Mouse (Mus musculus) embryonic facial prominence, embryonic 10.5 days (tissue): Measurements from ENCODE around the gene Pbx3. TPM values are rescaled to one million over a fixed set of nuclear protein-coding genes. Genes with fewer than 3 reads are reported as not detected.

Source experiments
- DNase-seq: peaks from one replicate; pipeline ENCODE4 v3.0.0-alpha.2; 2017; ENCODE audit warnings: low spot score
- H3K27ac ChIP-seq: fragments of 300-500 bp; sonication (generic); replicated peaks from 2 replicates; pipeline ENCODE4 v1.5.1; 2016; ENCODE audit warnings: mild to moderate bottlenecking
- H3K27me3 ChIP-seq: fragments of 300-500 bp; sonication (generic); replicated peaks from 2 replicates; pipeline ENCODE4 v1.6.1; 2016; ENCODE audit warnings: low read depth, mild to moderate bottlenecking; ENCODE audit not compliant: poor library complexity, severe bottlenecking
- H3K36me3 ChIP-seq: fragments of 300-500 bp; sonication (generic); replicated peaks from 2 replicates; pipeline ENCODE4 v1.6.1; 2016; ENCODE audit warnings: mild to moderate bottlenecking, moderate library complexity
- H3K4me1 ChIP-seq: fragments of 300-500 bp; sonication (generic); 2 replicates; pipeline ENCODE4 v1.6.1; 2016
- H3K4me3 ChIP-seq: fragments of 300-500 bp; sonication (generic); 2 replicates; pipeline ENCODE4 v1.5.1; 2016; ENCODE audit warnings: mild to moderate bottlenecking, moderate library complexity
- H3K9me3 ChIP-seq: fragments of 300-500 bp; sonication (generic); 2 replicates; pipeline ENCODE4 v1.6.1; 2016; ENCODE audit warnings: mild to moderate bottlenecking
- WGBS: fragments of 180-500 bp; shearing (Covaris S2); methylation state at CpG from one replicate; pipeline ENCODE4 v1.1.7; 2016; 5-methylcytosine and 5-hydroxymethylcytosine counted together
- polyA plus RNA-seq: library from polyadenylated mRNA; unstranded; fragments of >200 nt; fragmentation: Nextera tagmentation; extraction: Ambion mirVana; gene quantifications from 2 replicates; pipeline ENCODE4 v1.2.1, GENCODE M21; 2016

Pbx3 gene
- polyA plus RNA-seq: 36.7 and 38.9 TPM in 2 replicates

GRCm38 (mm10) chr2:34372305-34373301 is at the start of gene Pbx3:
TSS of gene Pbx3 (minus strand) at chr2:34373142.
- H3K36me3 ChIP-seq: no peaks in the 10 kb centered on the region
- peak within 1 kb of the TSS; percentile 86 for H3K4me3 ChIP-seq
- peak within 1 kb of the TSS; percentile 96 for H3K27ac ChIP-seq
- H3K9me3 ChIP-seq: no peaks in the 10 kb centered on the region
- peak; percentile 99 for DNase-seq
- 0 out of 2 replicates have a peak, but pooled peaks cover 7% of the 10 kb centered on the region for H3K27me3 ChIP-seq
- H3K4me1 ChIP-seq: peaks cover 42% of the 10 kb centered on the region
- under 1% methylated on average over 100 of the region's 102 CpGs for WGBS

DNA sequence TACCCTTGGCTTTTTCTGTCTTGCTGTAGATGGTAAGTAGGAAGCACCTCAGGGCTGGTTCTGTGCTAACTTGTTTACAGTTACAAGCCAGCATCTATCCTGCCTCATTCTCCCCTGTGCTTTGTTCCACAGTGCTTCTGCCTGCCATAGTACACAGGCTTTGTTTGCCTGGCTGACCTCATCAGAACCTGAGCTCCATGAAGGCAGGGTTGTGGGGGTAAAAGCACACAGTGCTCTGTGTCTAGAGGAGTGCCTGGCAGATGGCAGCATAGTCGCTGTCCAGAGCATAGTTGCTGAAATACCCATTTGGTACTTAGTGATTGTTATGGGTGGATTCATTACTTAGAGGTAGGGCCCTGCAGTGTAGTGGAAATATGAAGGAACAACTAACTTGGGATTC is 47.3 kb upstream of the Pbx3 start:
- Histone ChIP-seq H3K27me3 (no peaks in the 10 kb centered on the region), H3K27ac (no peak overlapping the region), H3K4me3 (no peak overlapping the region), H3K9me3 (no peaks in the 10 kb centered on the region), H3K4me1 (no peaks in the 10 kb centered on the region), H3K36me3 (peaks cover 3% of the 10 kb centered on the region; the same call in 1 of the 2 replicates)
- 67% methylated on average over 1 of the region's 1 CpGs for WGBS
- DNase-seq: no peak

DNA sequence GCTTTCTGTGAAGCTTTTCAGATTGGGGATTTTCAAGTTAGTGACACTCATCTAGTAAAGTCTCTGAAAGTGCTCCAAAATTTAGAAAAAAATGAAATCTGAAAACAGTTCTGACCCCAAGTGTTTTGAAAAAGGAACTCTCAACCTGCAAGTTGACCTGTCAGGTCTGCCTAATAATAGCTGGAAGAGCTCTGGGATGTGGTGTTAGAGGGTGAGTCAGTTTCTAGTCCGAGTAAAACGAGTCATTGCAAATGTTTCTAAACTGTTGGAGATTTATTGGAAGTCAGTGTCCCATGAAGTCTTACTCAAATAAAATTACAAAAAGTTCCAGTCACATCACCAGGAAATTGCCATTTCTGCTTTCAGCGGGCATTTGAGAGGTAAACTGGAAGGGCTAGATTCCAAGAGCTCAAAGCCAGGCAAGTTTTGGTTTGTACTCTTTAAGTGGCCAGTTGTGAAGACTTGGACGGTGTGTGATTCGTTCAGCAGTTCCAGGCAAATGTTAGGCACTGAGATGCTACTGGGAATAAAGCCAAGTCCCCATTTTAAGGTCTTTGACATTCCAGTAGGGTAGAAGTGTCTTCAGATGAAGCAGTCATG is 36.9 kb upstream of the Pbx3 start:
- Histone ChIP-seq H3K27me3 (no peaks in the 10 kb centered on the region), H3K27ac (no peak overlapping the region), H3K4me3 (no peak overlapping the region), H3K36me3 (no peaks in the 10 kb centered on the region), H3K9me3 (no peaks in the 10 kb centered on the region), H3K4me1 (peaks cover 12% of the 10 kb centered on the region)
- 91% methylated on average over 5 of the region's 5 CpGs for WGBS
- DNase-seq: no peak

DNA sequence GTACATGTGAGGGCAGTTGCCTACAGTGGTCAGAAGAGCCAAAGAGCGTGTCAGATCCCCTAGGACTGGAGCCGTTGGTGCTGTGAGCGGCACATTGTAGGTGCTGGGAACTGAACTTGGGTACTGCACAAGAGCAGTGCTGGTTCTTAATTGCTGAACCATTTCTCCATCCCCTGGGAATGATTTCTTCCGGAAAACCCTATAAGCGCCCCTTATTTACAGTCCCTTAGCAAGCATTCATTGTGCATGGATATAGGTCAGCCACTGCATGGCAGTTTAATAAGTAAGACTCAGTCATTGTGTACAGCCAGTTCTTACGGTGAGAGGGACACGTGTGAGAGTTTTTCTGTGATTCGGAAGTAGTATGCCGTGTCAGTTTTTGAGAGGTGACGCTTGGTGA is 35.4 kb upstream of the Pbx3 start:
- WGBS: 94% methylated on average over 10 of the region's 10 CpGs

DNA sequence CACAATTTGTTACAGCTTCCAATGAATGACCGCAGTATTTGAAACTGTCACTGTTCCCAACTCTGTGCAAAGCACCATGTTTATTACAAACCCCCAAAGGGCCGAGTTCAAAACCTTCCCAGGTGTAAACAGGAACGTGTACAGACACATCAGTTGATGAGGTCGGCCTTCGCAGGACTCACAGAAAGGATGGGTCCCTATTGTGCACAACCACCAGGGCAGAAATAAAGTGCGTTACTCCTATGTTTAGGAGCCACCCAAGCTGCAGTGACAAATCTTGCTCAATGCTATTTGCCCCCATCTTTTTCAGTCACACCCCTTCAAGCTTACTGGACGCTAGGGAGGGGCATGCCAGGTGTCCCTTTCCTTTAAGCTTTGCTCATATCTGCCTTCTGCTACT is 34.7 kb upstream of the Pbx3 start:
- Histone ChIP-seq H3K27ac (no peak overlapping the region), H3K4me3 (peak overlapping the region; percentile 87), H3K9me3 (no peaks in the 10 kb centered on the region), H3K36me3 (no peaks in the 10 kb centered on the region), H3K4me1 (peaks cover 12% of the 10 kb centered on the region), H3K27me3 (no peaks in the 10 kb centered on the region)
- 42% methylated on average over 7 of the region's 7 CpGs for WGBS
- DNase-seq: no peak

More for the DNA sequence above, 35.4 kb upstream of the Pbx3 start:
- no peaks in the 10 kb centered on the region for H3K27me3 ChIP-seq
- no peak overlapping the region for H3K27ac ChIP-seq
- no peaks in the 10 kb centered on the region for H3K9me3 ChIP-seq
- H3K36me3 ChIP-seq: no peaks in the 10 kb centered on the region
- H3K4me1 ChIP-seq: peaks cover 12% of the 10 kb centered on the region
- H3K4me3 ChIP-seq: no peak overlapping the region; the same call in 1 of the 2 replicates
- DNase-seq: no peak

DNA sequence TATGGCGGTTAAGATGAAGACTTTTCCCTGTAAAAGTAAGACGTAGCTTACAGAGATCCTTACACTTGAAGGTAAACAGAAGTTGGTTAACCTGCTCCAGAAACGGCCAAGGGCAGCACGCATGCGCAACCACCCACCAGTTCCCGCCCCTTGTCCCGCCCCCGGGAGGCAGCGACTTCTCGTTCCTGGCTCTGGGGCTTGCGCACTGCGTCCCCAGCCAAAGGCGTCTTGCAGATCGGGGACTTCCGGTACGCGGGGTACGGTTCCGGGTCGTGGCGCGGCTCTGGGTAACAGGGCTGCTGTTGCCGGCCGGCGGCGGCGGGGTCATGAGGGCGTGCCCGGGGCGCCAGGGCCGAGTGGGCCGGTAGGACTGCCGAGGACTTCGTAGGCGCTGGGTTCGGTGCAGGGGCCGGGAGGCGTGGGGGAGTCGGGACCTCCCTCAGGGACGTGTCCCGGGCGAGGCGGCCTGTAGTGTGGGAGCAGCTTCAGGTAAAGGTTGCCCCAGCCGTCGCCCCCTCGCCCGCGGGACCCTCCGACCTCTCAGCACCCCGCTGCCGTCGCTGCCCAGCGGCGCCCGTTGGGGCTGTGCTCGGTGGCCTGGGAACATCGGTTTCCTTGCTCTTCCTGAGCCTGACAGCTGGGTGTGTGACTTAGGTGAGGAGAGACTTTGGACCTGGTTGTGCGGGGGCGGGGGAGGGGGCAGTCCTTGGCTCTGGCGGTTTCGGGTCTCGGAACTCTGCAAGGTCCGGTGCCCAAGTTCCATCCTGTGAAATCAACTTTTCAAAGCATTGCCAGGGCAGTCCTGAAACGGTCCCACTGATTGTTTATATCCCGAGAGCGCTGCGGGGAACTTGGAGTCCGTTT is 33.9 kb upstream of the Pbx3 start, which contains the start of gene Mapkap1:
Gene Mapkap1 (plus strand): TSS at position 171 of the 864 bp plus-strand sequence.
- Histone ChIP-seq H3K4me3 (peak within 1 kb of the TSS; percentile 87), H3K36me3 (no peaks in the 10 kb centered on the region), H3K9me3 (no peaks in the 10 kb centered on the region), H3K27me3 (no peaks in the 10 kb centered on the region), H3K4me1 (peaks cover 12% of the 10 kb centered on the region), H3K27ac (peak within 1 kb of the TSS; percentile 88)
- under 1% methylated on average over 68 of the region's 68 CpGs for WGBS
- peak; percentile 99 for DNase-seq

DNA sequence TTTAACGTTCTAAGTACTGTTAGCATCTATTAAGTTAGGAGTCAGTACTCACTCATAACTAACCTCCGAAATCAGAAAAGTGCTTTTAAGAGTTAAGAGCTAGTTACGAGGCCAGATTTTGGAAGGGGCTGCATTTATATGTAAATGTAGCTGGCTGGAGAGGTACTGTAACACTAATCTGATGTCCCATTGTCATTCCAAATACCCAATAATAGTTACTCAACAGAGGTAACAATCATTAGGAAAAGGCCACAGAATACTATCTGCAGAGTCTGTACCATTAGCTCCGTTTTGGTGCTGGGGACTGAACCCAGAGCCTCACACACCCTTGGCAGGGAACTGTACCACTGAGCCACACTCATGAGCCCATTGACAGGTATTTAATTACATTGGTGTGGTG is 26.6 kb upstream of the Pbx3 start:
- Histone ChIP-seq H3K4me3 (no peak overlapping the region), H3K9me3 (no peaks in the 10 kb centered on the region), H3K36me3 (no peaks in the 10 kb centered on the region), H3K4me1 (no peaks in the 10 kb centered on the region), H3K27ac (no peak overlapping the region), H3K27me3 (no peaks in the 10 kb centered on the region)
- WGBS: 50% methylated on average over 4 of the region's 4 CpGs
- DNase-seq: no peak

DNA sequence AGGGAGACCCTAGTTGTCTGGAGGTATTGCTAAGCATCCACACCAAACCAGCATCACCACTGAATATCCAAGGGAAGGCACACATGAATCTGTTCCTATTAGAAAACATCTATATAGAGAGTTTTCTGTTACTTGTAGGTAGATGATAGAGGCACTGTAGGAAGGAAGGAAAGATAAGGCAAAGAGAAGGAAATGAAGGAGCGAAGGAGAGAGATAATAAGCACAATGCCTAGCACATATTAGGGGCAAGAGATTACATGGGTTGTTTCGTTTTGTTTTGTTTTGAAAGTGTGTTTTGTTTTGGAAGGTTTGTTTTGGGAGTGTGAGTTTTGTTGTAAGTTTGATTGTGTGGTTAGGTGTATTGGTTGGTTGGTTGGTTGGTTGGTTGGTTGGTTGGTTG is 6.0 kb upstream of the Pbx3 start:
- H3K36me3 ChIP-seq: no peaks in the 10 kb centered on the region
- no peak for DNase-seq
- WGBS: 86% methylated on average over 2 of the region's 2 CpGs
- peaks cover under 1% of the 10 kb centered on the region for H3K4me1 ChIP-seq
- H3K9me3 ChIP-seq: no peaks in the 10 kb centered on the region
- 0 out of 2 replicates have a peak, but pooled peaks cover 1% of the 10 kb centered on the region for H3K27me3 ChIP-seq
- no peak overlapping the region for H3K27ac ChIP-seq
- no peak overlapping the region for H3K4me3 ChIP-seq

DNA sequence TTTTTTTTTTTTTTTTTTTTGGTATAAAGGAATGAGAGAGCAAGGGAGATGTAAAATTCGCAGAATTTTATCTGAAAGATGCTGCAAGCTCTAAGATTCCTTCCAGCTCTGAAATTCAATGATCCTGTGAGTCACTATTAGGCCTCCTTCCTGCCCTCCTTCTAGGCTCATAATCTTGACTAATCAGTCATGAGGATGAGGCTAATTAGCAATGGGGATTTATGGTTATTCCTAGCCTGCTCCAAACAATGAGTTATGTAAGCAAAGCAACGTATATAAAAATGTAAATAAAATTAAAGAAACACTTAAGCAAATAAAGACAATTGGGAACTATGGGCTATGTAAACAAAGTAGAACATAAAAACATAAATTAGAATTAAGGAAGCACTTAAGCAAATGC is 1.4 kb upstream of the Pbx3 start:
- Histone ChIP-seq H3K27me3 (0 out of 2 replicates have a peak, but pooled peaks cover 7% of the 10 kb centered on the region), H3K36me3 (no peaks in the 10 kb centered on the region), H3K4me3 (no peak overlapping the region), H3K27ac (no peak overlapping the region), H3K4me1 (peaks cover 27% of the 10 kb centered on the region), H3K9me3 (no peaks in the 10 kb centered on the region)
- DNase-seq: no peak
- 70% methylated on average over 2 of the region's 2 CpGs for WGBS

DNA sequence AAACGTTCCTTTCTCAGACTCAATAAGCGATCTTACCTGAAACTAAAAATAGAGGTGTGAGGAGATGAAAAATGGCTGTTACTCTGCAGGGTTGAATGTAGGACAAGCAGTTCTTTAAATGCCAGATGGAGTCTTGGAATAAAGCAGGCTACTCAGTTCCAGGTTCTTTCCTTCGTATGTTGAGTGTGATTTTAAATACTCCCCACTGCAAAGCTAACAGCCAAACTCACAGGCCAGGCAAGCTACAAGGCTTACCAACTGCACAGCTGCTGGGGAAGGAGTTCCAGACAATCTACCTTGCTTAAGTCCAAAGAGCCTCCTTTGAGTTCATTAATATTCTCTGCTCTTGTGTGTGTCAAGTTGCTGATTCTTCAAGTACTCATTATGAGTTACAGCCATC is 944 bp upstream of the Pbx3 start:
- Histone ChIP-seq H3K36me3 (no peaks in the 10 kb centered on the region), H3K27me3 (0 out of 2 replicates have a peak, but pooled peaks cover 7% of the 10 kb centered on the region), H3K4me3 (peak overlapping the region; percentile 86), H3K9me3 (no peaks in the 10 kb centered on the region), H3K27ac (0 out of 2 replicates have a peak overlapping the region, but pooled peaks have one; percentile 96), H3K4me1 (peaks cover 30% of the 10 kb centered on the region)
- WGBS: 42% methylated on average over 3 of the region's 3 CpGs
- no peak for DNase-seq

- Histone ChIP-seq H3K4me1 (peaks cover 42% of the 10 kb centered on the region), H3K36me3 (no peaks in the 10 kb centered on the region), H3K9me3 (no peaks in the 10 kb centered on the region), H3K27ac (peak overlapping the region; percentile 96), H3K27me3 (0 out of 2 replicates have a peak, but pooled peaks cover 7% of the 10 kb centered on the region), H3K4me3 (peak overlapping the region; percentile 86)
- peak; percentile 79 for DNase-seq
- WGBS: under 1% methylated on average over 113 of the region's 118 CpGs
These were observed 1.3 kb downstream of the Pbx3 start for GRCm38 (mm10) chr2:34371441-34372304.
